Mouse (Mus musculus): ENCODE data around the gene Gm28557. TPM values are rescaled to one million over a fixed set of nuclear protein-coding genes. Genes with fewer than 3 reads are reported as not detected.

Gm28557 gene
- polyA plus RNA-seq, 1 experiment = 5.8 TPM

DNA sequence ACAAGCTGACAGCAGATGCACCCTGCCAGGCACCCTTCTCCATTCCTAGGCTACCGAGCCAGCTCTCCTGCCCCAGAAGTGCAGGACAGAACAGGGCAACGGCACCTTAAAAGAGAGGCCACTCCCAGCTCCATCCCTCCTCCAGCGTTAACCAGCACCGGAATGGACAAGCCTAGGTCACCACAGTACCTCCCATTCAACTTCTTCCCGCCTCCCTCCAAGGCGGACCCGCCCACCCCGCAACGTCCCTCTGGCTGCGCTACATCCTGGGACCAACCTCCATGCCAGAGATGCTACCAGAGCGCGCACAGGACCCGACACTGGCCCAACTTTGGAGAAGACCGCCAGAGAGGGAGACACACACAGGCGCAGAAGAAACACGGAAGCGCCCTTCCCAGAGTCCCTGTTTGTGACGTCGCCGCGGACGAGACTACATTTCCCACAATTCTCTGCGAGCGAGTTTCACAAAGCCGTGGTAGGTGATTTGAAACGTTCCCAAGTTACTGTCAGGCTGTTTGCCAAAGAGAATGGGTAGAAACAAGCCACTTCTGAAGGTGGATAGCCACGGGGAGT lies 47.5 kb downstream of the Gm28557 start, which contains the start of gene Zfp712:
Gene Zfp712 (minus strand): TSS at position 385 of the 573 bp plus-strand sequence.
- Histone ChIP-seq H3K9me3 (replicated peaks; ENCODE audit: control insufficient read depth, insufficient read depth, low read length, poor library complexity, severe bottlenecking) (no peaks in the 10 kb centered on the region), H3K27me3 (ENCODE audit: control insufficient read depth, insufficient read depth, low read length, poor library complexity, severe bottlenecking) (no peaks in the 10 kb centered on the region)
- no peak for TF ChIP-seq POLR2A (IDR thresholded peaks at IDR 0.05; ENCODE audit: insufficient read depth, low read length)
- no peak for TF ChIP-seq CTCF (IDR thresholded peaks at IDR 0.05; ENCODE audit: low read depth, low read length)
- 0 out of 2 replicates have a peak, but pooled peaks have one; percentile 36 for TF ChIP-seq EP300 (IDR thresholded peaks at IDR 0.05; ENCODE audit: insufficient read depth, low read depth, low read length)

DNA sequence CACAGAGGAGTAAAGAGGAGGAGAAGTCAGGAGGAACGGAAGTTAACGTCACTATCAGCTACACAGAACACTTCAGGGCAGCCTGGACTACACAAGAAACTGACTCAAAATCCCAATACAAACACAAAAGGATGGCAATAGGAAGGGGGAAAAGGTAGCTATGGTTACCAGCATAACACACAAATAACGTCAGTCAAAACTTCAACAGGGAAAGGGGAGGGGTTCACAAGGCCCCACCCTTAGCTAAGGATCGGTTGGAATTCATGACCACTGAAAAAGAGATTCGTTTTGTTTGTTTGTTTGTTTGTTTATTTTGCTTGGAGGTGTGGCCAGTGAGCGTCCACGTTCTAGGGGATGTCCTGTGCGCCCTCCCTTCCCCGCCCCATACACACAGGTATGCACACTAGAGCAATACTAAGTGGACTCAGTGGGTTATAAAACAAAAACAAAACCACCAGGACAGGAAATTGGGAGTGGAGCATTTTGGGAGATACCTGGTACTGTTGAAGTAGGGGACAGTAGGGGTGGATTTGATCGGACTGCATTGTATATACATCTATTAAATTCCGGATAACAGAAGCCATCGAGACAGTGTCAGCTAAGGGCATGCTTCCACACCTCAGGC lies 48.1 kb downstream of the Gm28557 start:
- Histone ChIP-seq H3K4me1 (ENCODE audit: control insufficient read depth, insufficient read depth, low read length) (no peaks in the 10 kb centered on the region), H3K27ac (ENCODE audit: insufficient read depth, low read length) (no peak overlapping the region), H3K27me3 (ENCODE audit: control insufficient read depth, insufficient read depth, low read length, poor library complexity, severe bottlenecking) (no peaks in the 10 kb centered on the region), H3K4me3 (ENCODE audit: low read depth, low read length) (peak overlapping the region; percentile 83), H3K9ac (ENCODE audit: low read depth, poor library complexity, severe bottlenecking) (peak overlapping the region; percentile 3), H3K9me3 (replicated peaks; ENCODE audit: control insufficient read depth, insufficient read depth, low read length, poor library complexity, severe bottlenecking) (no peaks in the 10 kb centered on the region), H3K36me3 (ENCODE audit: control insufficient read depth, insufficient read depth, low read length, poor library complexity, severe bottlenecking) (no peaks in the 10 kb centered on the region)
- TF ChIP-seq EP300 (IDR thresholded peaks at IDR 0.05; ENCODE audit: insufficient read depth, low read depth, low read length) (no peak), POLR2A (IDR thresholded peaks at IDR 0.05; ENCODE audit: insufficient read depth, low read length) (no peak), CTCF (IDR thresholded peaks at IDR 0.05; ENCODE audit: low read depth, low read length) (no peak)

More for the DNA sequence above, 47.5 kb downstream of the Gm28557 start, which contains the start of gene Zfp712:
- Histone ChIP-seq H3K36me3 (ENCODE audit: control insufficient read depth, insufficient read depth, low read length, poor library complexity, severe bottlenecking) (no peaks in the 10 kb centered on the region), H3K4me3 (ENCODE audit: low read depth, low read length) (peak within 1 kb of the TSS; percentile 83), H3K27ac (ENCODE audit: insufficient read depth, low read length) (peak within 1 kb of the TSS; percentile 62), H3K9ac (ENCODE audit: low read depth, poor library complexity, severe bottlenecking) (peak within 1 kb of the TSS; percentile 3), H3K4me1 (ENCODE audit: control insufficient read depth, insufficient read depth, low read length) (no peaks in the 10 kb centered on the region)

Other genes with a start within 250 kb of the Gm28557 start
- 0.56 and 0.75 TPM in 2 replicates for gene Gm10767, start 203.7 kb downstream of the Gm28557 start, polyA plus RNA-seq (2011; ENCODE audit: insufficient read depth, insufficient read length, low read depth, missing spikeins)
- gene Zfp712, start 47.4 kb downstream of the Gm28557 start, polyA plus RNA-seq (2011; ENCODE audit: insufficient read depth, insufficient read length, low read depth, missing spikeins) = 3.9 and 4.9 TPM in 2 replicates
- 2.2 and 2.9 TPM in 2 replicates for gene Zfp708, start 10.6 kb downstream of the Gm28557 start, polyA plus RNA-seq (2011; ENCODE audit: insufficient read depth, insufficient read length, low read depth, missing spikeins)
- gene Rslcan18, start 7.7 kb upstream of the Gm28557 start, polyA plus RNA-seq (2011; ENCODE audit: insufficient read depth, insufficient read length, low read depth, missing spikeins) = 0.31 and 0.76 TPM in 2 replicates
- gene Zfp759, start 13.1 kb upstream of the Gm28557 start, polyA plus RNA-seq (2011; ENCODE audit: insufficient read depth, insufficient read length, low read depth, missing spikeins) = 3.7 and 4.4 TPM in 2 replicates
- 7.3 and 8.5 TPM in 2 replicates for gene Rsl1, start 64.6 kb upstream of the Gm28557 start, polyA plus RNA-seq (2011; ENCODE audit: insufficient read depth, insufficient read length, low read depth, missing spikeins)
- 1.9 and 2.1 TPM in 2 replicates for gene Zfp455, start 85.9 kb upstream of the Gm28557 start, polyA plus RNA-seq (2011; ENCODE audit: insufficient read depth, insufficient read length, low read depth, missing spikeins)
- 3.2 and 4.2 TPM in 2 replicates for gene Zfp458, start 169.9 kb upstream of the Gm28557 start, polyA plus RNA-seq (2011; ENCODE audit: insufficient read depth, insufficient read length, low read depth, missing spikeins)
- 0.72 TPM in 1 of 2 replicates, not detected in the other for gene Zfp457, start 197.9 kb upstream of the Gm28557 start, polyA plus RNA-seq (2011; ENCODE audit: insufficient read depth, insufficient read length, low read depth, missing spikeins)
- 6.6 and 7.5 TPM in 2 replicates for gene Zfp595, start 224.0 kb upstream of the Gm28557 start, polyA plus RNA-seq (2011; ENCODE audit: insufficient read depth, insufficient read length, low read depth, missing spikeins)